Mouse (Mus musculus): ENCODE measurements around the gene Nr2e3. TPM values are rescaled to one million over a fixed set of nuclear protein-coding genes. Genes with fewer than 3 reads are reported as not detected.
"Not testable (repeated sequence)": the region's sequence is repeated elsewhere in the genome, so short reads cannot be mapped to it uniquely, and the experiment has no call there.

Gene Nr2e3
- polyA plus RNA-seq, 1 experiment from 2014 or later: not detected

DNA sequence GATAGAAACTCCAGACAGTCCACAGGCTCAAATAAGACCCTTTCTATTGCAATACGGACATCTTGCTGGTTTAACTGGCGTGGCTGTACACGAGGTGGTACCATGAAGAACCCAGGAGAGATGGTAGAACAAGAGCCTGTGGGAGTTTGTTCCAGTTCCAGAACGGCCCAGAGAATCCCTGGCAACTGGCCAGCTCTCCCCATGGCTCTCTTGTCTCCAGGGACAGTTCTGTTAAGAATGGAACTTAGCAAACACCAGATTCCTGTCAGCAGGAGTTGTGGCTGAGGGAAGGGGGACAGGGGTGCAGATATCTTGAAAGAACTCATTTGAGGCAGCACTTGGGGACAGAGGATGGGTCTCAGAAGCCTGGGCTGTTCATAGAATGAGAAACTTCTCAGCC is 10.8 kb upstream of the Nr2e3 start:
- WGBS: 75% methylated on average over 4 of the region's 4 CpGs
- Histone ChIP-seq H3K9ac (replicated peaks; ENCODE audit: low read length) (no peak overlapping the region), H3K9me3 (ENCODE audit: control insufficient read depth, low read length) (no peaks in the 10 kb centered on the region), H3K27ac (replicated peaks; ENCODE audit: low read depth, low read length) (no peak overlapping the region), H3K4me2 (ENCODE audit: low read length) (no peak overlapping the region), H3K36me3 (ENCODE audit: control insufficient read depth, insufficient read depth, low read length) (no peaks in the 10 kb centered on the region), H3K4me1 (ENCODE audit: control insufficient read depth, insufficient read depth, low read length) (no peaks in the 10 kb centered on the region), H3K27me3 (ENCODE audit: control insufficient read depth, insufficient read depth, low read length) (no peaks in the 10 kb centered on the region), H3K4me3 (replicated peaks; ENCODE audit: low read depth, low read length) (no peak overlapping the region)
- DNase-seq (no peak), ATAC-seq (ENCODE audit: low FRiP score, low TSS enrichment) (no peak)

GRCm38 (mm10) chr9:59969383-59969782 is 8.9 kb upstream of the Nr2e3 start:
- Histone ChIP-seq H3K9ac (replicated peaks; ENCODE audit: low read length) (no peak overlapping the region), H3K4me3 (replicated peaks; ENCODE audit: low read depth, low read length) (no peak overlapping the region), H3K4me1 (ENCODE audit: control insufficient read depth, insufficient read depth, low read length) (no peaks in the 10 kb centered on the region), H3K4me2 (ENCODE audit: low read length) (no peak overlapping the region), H3K36me3 (ENCODE audit: control insufficient read depth, insufficient read depth, low read length) (no peaks in the 10 kb centered on the region), H3K27ac (replicated peaks; ENCODE audit: low read depth, low read length) (no peak overlapping the region), H3K27me3 (ENCODE audit: control insufficient read depth, insufficient read depth, low read length) (no peaks in the 10 kb centered on the region), H3K9me3 (ENCODE audit: control insufficient read depth, low read length) (no peaks in the 10 kb centered on the region)
- DNase-seq (peak; percentile 92), ATAC-seq (ENCODE audit: low FRiP score, low TSS enrichment) (no peak)
- 26% methylated on average over 6 of the region's 6 CpGs for WGBS

- H3K4me2 ChIP-seq (ENCODE audit: low read length): no peak overlapping the region
- ATAC-seq (ENCODE audit: low FRiP score, low TSS enrichment): no peak
- H3K4me3 ChIP-seq (replicated peaks; ENCODE audit: low read depth, low read length): no peak overlapping the region
- no peaks in the 10 kb centered on the region for H3K9me3 ChIP-seq (ENCODE audit: control insufficient read depth, low read length)
- no peaks in the 10 kb centered on the region for H3K4me1 ChIP-seq (ENCODE audit: control insufficient read depth, insufficient read depth, low read length)
- no peak overlapping the region for H3K27ac ChIP-seq (replicated peaks; ENCODE audit: low read depth, low read length)
- no peaks in the 10 kb centered on the region for H3K27me3 ChIP-seq (ENCODE audit: control insufficient read depth, insufficient read depth, low read length)
- DNase-seq: no peak
- WGBS: 90% methylated on average over 10 of the region's 10 CpGs
- no peak overlapping the region for H3K9ac ChIP-seq (replicated peaks; ENCODE audit: low read length)
- H3K36me3 ChIP-seq (ENCODE audit: control insufficient read depth, insufficient read depth, low read length): no peaks in the 10 kb centered on the region
These were observed 4.6 kb upstream of the Nr2e3 start for GRCm38 (mm10) chr9:59965046-59965445.

- Histone ChIP-seq H3K4me3 (replicated peaks; ENCODE audit: low read depth, low read length) (no peak overlapping the region), H3K4me1 (ENCODE audit: control insufficient read depth, insufficient read depth, low read length) (no peaks in the 10 kb centered on the region), H3K9ac (replicated peaks; ENCODE audit: low read length) (no peak overlapping the region), H3K4me2 (ENCODE audit: low read length) (no peak overlapping the region), H3K9me3 (ENCODE audit: control insufficient read depth, low read length) (no peaks in the 10 kb centered on the region), H3K27ac (replicated peaks; ENCODE audit: low read depth, low read length) (no peak overlapping the region), H3K36me3 (ENCODE audit: control insufficient read depth, insufficient read depth, low read length) (no peaks in the 10 kb centered on the region), H3K27me3 (ENCODE audit: control insufficient read depth, insufficient read depth, low read length) (no peaks in the 10 kb centered on the region)
- ATAC-seq (ENCODE audit: low FRiP score, low TSS enrichment) (no peak), DNase-seq (no peak)
- WGBS: 66% methylated on average over 3 of the region's 3 CpGs
These were observed 3.9 kb upstream of the Nr2e3 start for GRCm38 (mm10) chr9:59964367-59964766.

GRCm38 (mm10) chr9:59961201-59961955 is 919 bp upstream of the Nr2e3 start:
- H3K27me3 ChIP-seq (ENCODE audit: control insufficient read depth, insufficient read depth, low read length): no peaks in the 10 kb centered on the region
- H3K9ac ChIP-seq (replicated peaks; ENCODE audit: low read length): no peak overlapping the region
- H3K36me3 ChIP-seq (ENCODE audit: control insufficient read depth, insufficient read depth, low read length): no peaks in the 10 kb centered on the region
- peak; percentile 21 for DNase-seq
- no peaks in the 10 kb centered on the region for H3K9me3 ChIP-seq (ENCODE audit: control insufficient read depth, low read length)
- no peak overlapping the region for H3K4me2 ChIP-seq (ENCODE audit: low read length)
- no peak overlapping the region for H3K27ac ChIP-seq (replicated peaks; ENCODE audit: low read depth, low read length)
- no peaks in the 10 kb centered on the region for H3K4me1 ChIP-seq (ENCODE audit: control insufficient read depth, insufficient read depth, low read length)
- ATAC-seq (ENCODE audit: low FRiP score, low TSS enrichment): no peak
- no peak overlapping the region for H3K4me3 ChIP-seq (replicated peaks; ENCODE audit: low read depth, low read length)
- WGBS: 63% methylated on average over 14 of the region's 14 CpGs

DNA sequence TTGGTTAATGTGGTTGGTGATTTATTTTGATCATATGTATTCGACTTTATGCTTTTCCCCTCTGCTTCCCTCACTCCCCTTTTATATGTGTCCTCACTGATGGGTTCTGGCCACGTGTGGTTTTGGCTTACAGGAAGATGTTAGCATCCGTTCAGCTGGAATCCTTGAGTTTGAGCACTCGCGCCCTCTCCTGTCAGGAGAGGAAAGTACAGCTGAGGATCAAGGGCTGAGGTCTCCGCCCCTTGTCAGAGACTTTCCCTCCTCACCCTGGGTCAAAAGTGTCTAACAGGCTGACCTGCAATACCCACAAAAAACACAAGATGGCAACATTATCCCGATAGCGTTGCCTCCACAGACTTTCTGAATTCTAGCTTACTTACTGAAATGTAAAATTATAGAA is 1.2 kb downstream of the Nr2e3 start:
- no peak overlapping the region for H3K9ac ChIP-seq (replicated peaks; ENCODE audit: low read length)
- DNase-seq: peak; percentile 91
- no peak; the same call in 1 of the 2 replicates for ATAC-seq (ENCODE audit: low FRiP score, low TSS enrichment)
- WGBS: 4% methylated on average over 8 of the region's 8 CpGs
- no peaks in the 10 kb centered on the region for H3K9me3 ChIP-seq (ENCODE audit: control insufficient read depth, low read length)
- H3K27me3 ChIP-seq (ENCODE audit: control insufficient read depth, insufficient read depth, low read length): no peaks in the 10 kb centered on the region
- no peaks in the 10 kb centered on the region for H3K36me3 ChIP-seq (ENCODE audit: control insufficient read depth, insufficient read depth, low read length)
- no peaks in the 10 kb centered on the region for H3K4me1 ChIP-seq (ENCODE audit: control insufficient read depth, insufficient read depth, low read length)
- no peak overlapping the region for H3K4me3 ChIP-seq (replicated peaks; ENCODE audit: low read depth, low read length)
- no peak overlapping the region for H3K4me2 ChIP-seq (ENCODE audit: low read length)
- no peak overlapping the region for H3K27ac ChIP-seq (replicated peaks; ENCODE audit: low read depth, low read length)

DNA sequence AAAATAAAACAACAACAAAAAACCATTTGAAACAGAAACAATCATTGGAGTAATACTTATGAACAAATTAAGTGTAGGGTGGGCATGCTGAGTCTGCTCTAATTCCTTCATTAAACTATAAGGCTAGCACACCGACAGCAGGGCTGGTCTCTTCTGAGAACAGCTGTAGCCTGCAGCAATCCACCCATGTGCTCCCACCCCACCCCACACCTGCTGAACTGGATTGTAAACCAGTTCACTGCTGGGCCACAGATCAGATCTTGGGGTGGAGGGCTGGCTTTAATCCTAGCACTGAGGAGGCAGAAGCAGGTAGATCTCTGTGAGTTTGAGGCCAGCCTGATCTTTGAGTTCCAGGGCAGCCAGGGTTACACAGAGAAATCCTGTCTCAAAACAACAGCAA is 2.3 kb downstream of the Nr2e3 start:
- not testable (repeated sequence) for H3K36me3 ChIP-seq (ENCODE audit: control insufficient read depth, insufficient read depth, low read length); H3K9me3 ChIP-seq (ENCODE audit: control insufficient read depth, low read length); H3K9ac ChIP-seq (replicated peaks; ENCODE audit: low read length); H3K4me3 ChIP-seq (replicated peaks; ENCODE audit: low read depth, low read length); H3K27ac ChIP-seq (replicated peaks; ENCODE audit: low read depth, low read length); H3K27me3 ChIP-seq (ENCODE audit: control insufficient read depth, insufficient read depth, low read length); H3K4me1 ChIP-seq (ENCODE audit: control insufficient read depth, insufficient read depth, low read length); ATAC-seq (ENCODE audit: low FRiP score, low TSS enrichment); H3K4me2 ChIP-seq (ENCODE audit: low read length); DNase-seq
- WGBS: 74% methylated on average over 1 of the region's 1 CpGs

- H3K36me3 ChIP-seq (ENCODE audit: control insufficient read depth, insufficient read depth, low read length): no peaks in the 10 kb centered on the region
- ATAC-seq (ENCODE audit: low FRiP score, low TSS enrichment) (no peak), DNase-seq (no peak)
- no peak overlapping the region for H3K4me2 ChIP-seq (ENCODE audit: low read length)
- H3K27ac ChIP-seq (replicated peaks; ENCODE audit: low read depth, low read length): no peak overlapping the region
- no peak overlapping the region for H3K4me3 ChIP-seq (replicated peaks; ENCODE audit: low read depth, low read length)
- H3K27me3 ChIP-seq (ENCODE audit: control insufficient read depth, insufficient read depth, low read length): no peaks in the 10 kb centered on the region
- no peak overlapping the region for H3K9ac ChIP-seq (replicated peaks; ENCODE audit: low read length)
- H3K9me3 ChIP-seq (ENCODE audit: control insufficient read depth, low read length): no peaks in the 10 kb centered on the region
- WGBS: 46% methylated on average over 6 of the region's 6 CpGs
- H3K4me1 ChIP-seq (ENCODE audit: control insufficient read depth, insufficient read depth, low read length): no peaks in the 10 kb centered on the region
These were observed 4.0 kb downstream of the Nr2e3 start for GRCm38 (mm10) chr9:59956496-59956895.

- Histone ChIP-seq H3K4me1 (ENCODE audit: control insufficient read depth, insufficient read depth, low read length) (no peaks in the 10 kb centered on the region), H3K36me3 (ENCODE audit: control insufficient read depth, insufficient read depth, low read length) (no peaks in the 10 kb centered on the region), H3K27me3 (ENCODE audit: control insufficient read depth, insufficient read depth, low read length) (no peaks in the 10 kb centered on the region), H3K9me3 (ENCODE audit: control insufficient read depth, low read length) (no peaks in the 10 kb centered on the region), H3K4me3 (replicated peaks; ENCODE audit: low read depth, low read length) (no peak overlapping the region), H3K27ac (replicated peaks; ENCODE audit: low read depth, low read length) (no peak overlapping the region), H3K4me2 (ENCODE audit: low read length) (no peak overlapping the region), H3K9ac (replicated peaks; ENCODE audit: low read length) (no peak overlapping the region)
- ATAC-seq (ENCODE audit: low FRiP score, low TSS enrichment): no peak
- DNase-seq: no peak
- 73% methylated on average over 6 of the region's 6 CpGs for WGBS
These were observed 4.8 kb downstream of the Nr2e3 start for GRCm38 (mm10) chr9:59955692-59956091.

Measured in midbrain, embryonic 14.5 days (tissue).